Mouse (Mus musculus) T-helper 17 cell (primary cell): Measurements from ENCODE around the gene Acmsd.

ENCODE experiments used
- in situ Hi-C, 2 experiments: fragments of 300-600 bp; cut with MboI, MseI; formaldehyde crosslinking; loops; 1 replicate in 1 of 2; 2 replicates in 1 of 2; pipeline ENCODE4 v1.15.1; 2025; ENCODE audit warnings: high pct_unique_total_duplicates in 2 of 2

Acmsd gene

DNA sequence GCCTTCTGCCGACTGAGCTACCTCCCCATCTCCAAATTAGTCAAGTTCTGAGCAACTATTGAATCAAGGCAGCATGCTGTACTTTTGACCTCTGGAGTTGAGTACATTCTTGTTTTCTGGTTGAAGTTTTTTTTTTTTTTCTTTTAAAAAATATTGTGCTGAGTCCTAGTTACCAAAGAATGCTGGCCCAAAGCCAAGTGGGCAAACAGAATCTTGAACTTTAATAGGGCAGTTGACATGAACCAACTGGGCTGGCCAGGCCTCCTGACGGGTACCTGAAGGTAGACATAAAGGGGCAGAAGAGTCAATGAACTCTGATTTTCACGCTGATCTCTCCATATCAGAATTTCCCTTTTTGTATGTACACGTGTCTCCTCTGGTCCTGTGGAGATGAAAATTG lies at the start of gene Acmsd:
TSS of gene Acmsd (plus strand) at position 318 of the 400 bp plus-strand sequence.
- in situ Hi-C loops, result no loop called here

GRCm38 (mm10) chr1:127679498-127680133 lies 49.6 kb upstream of the Acmsd start, which contains the start of gene Tmem163:
Tmem163 (minus strand) TSS chr1:127679548.
- in situ Hi-C loops, result loop anchor here (5.0 to 10.0 kb wide), 2 partner anchors 182 to 665 kb away; no protein-coding TSS in a partner anchor

- in situ Hi-C loops, result loop anchor here in 1 of 2 experiments (10.0 kb wide), 1 partner anchor 1148 kb away; no protein-coding TSS in a partner anchor
These were observed 32.7 kb upstream of the Acmsd start for GRCm38 (mm10) chr1:127696533-127696932.

GRCm38 (mm10) chr1:127702187-127702586 lies 27.0 kb upstream of the Acmsd start:
- in situ Hi-C loops, result loop anchor here in 1 of 2 experiments (5.0 kb wide), 1 partner anchor 55 kb away; no protein-coding TSS in a partner anchor

DNA sequence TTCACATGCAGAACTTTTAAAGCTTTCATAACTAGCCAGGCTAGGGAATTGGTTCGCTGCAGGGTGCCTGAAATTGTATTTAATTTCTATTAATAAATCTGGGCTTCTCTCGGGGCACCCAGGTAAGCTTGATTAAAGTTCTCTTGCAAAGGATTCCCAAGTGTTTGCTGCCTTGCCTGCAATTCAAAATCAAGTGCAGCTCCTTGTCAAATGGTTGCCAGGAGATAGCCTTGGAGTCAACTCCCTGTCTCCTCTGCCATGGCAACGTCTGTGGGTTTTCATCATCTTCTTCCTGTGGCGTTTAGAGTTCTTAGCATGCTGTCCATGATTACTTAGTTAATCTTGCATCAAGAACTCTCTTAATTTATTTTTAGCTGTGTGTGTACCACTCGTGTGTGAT lies 22.9 kb upstream of the Acmsd start:
- in situ Hi-C loops, result no loop called here

DNA sequence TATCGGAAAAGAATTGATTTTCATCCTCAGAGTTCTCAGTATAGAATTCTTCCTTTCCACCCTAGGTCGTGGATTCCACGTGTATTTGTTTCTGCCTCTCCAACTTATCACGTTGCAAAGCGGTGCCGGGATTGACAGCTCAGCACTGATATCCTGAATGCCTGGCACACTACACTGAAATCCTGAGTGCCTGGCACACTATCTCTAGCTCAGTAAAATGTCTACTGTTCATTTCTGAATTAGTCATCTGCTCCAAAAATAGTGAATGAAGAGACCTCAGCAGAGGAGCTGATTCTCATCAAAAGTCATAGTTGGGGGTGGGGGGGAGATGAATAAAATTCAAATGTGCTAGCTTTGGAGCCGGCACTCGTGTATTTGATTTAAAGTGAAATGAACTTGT lies 12.8 kb upstream of the Acmsd start:
- in situ Hi-C loops, result no loop called here

- in situ Hi-C loops, result no loop called here
These were observed 10.9 kb upstream of the Acmsd start for GRCm38 (mm10) chr1:127718290-127718689.

GRCm38 (mm10) chr1:127723596-127723995 lies 5.6 kb upstream of the Acmsd start:
- in situ Hi-C loops, result no loop called here

- in situ Hi-C loops, result no loop called here
These were observed 1.9 kb downstream of the Acmsd start for GRCm38 (mm10) chr1:127731086-127731485.

- in situ Hi-C loops, result no loop called here
These were observed 3.2 kb downstream of the Acmsd start for GRCm38 (mm10) chr1:127732435-127732834.

DNA sequence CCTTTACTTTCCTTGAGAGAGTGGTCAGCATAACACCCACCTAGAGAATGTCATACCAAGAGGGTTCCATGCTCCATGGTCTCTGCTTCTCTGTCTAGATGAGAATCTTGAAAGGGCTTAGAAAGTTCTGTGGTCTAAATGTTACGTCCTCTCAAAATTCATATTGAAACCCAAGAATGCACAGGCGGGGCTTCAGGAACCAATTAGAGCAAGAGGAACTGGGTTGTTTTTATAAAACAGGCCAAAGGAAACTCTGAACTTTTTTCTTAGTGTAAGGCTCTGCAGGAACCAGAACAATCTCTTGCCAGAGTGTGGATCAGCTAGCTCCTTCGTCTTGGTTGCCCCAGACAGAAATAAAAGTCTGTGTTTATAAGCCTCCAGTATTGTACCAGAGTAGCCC lies 3.6 kb downstream of the Acmsd start:
- in situ Hi-C loops, result no loop called here

GRCm38 (mm10) chr1:127735356-127735755 lies 6.1 kb downstream of the Acmsd start:
- in situ Hi-C loops, result no loop called here

- in situ Hi-C loops, result no loop called here
These were observed 21.3 kb downstream of the Acmsd start for GRCm38 (mm10) chr1:127750401-127751102.

GRCm38 (mm10) chr1:127755806-127756205 lies 26.6 kb downstream of the Acmsd start:
- in situ Hi-C loops, result loop anchor here (5.0 kb wide), 3 partner anchors 54 to 259 kb away; no protein-coding TSS in a partner anchor

DNA sequence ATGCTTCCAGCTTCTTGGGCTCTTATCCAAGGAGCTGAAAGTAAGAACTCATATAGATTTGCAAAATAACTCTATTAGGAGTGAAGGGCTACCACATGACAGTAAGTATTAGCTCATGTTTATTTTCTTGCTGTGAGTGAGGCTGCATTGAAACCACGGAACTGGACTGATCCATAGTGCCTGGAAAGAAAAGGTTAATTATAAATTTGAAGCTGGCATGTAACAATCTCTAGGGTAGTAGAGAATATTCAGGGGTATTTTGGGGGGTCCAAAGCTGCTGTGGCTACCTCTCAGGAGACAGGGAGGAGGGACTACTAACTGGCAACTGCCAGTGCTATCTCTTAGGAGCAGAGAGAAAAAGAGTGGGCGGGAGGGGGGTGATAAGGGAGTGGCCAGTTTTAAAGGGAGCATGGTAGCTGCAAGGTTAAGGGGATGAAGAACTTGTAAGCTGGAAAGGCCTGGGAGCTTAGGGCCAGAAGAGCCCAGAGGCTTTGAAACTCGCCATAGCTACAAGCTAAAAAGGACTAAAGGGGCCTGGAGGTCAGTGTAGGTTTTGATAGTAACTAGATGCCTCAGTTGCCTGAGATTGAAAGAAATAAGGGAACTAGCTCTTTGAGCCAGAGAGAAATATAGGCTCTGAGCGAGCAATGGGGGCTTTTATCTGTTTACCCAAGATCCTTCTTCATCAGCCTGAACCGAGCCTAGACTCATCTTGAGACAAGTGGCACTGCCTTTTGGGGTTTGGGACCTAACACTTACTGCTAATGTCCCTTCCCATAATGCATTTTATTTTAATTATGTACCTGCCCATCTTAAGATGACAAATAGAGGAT lies 27.3 kb downstream of the Acmsd start:
- in situ Hi-C loops, result loop anchor here (5.0 kb wide), 3 partner anchors 54 to 259 kb away; no protein-coding TSS in a partner anchor

DNA sequence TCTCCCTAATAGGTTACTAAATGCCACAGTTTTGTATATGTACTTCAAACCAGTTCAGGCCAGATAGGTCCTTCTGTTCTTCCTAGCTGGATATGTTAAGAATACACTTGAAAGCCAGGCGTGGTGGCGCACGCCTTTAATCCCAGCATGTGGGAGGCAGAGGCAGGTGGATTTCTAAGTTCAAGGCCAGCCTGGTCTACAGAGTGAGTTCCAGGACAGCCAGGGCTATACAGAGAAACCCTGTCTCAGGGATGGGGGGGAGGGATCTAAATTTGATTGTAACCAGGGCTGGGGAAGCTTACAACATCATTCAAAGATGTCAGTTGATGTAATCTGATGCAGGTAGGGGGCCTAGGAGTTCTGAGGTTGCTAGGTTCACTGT lies 27.9 kb downstream of the Acmsd start:
- in situ Hi-C loops, result loop anchor here (5.0 kb wide), 3 partner anchors 55 to 260 kb away; no protein-coding TSS in a partner anchor

DNA sequence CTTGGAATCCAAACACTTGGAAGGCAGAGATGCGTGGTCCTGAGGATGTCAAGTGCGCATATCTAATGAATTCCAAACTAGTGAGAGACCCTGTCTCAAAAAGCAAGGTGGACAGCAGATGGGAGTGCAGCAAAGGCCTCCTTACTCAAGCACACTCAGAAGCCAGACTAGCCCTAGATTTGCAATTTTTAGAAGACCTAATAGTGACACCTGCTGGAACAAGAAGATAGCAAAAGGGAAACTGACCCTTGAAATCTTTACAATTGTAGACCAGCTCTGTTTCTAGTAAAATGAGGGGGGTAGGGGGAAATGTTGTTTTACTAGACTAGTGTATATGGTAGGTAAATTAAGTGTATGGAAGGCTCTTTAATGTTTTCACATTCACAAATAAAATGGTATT lies 36.3 kb downstream of the Acmsd start:
- in situ Hi-C loops, result no loop called here

- in situ Hi-C loops, result no loop called here
These were observed 37.5 kb downstream of the Acmsd start for GRCm38 (mm10) chr1:127766741-127767140.

DNA sequence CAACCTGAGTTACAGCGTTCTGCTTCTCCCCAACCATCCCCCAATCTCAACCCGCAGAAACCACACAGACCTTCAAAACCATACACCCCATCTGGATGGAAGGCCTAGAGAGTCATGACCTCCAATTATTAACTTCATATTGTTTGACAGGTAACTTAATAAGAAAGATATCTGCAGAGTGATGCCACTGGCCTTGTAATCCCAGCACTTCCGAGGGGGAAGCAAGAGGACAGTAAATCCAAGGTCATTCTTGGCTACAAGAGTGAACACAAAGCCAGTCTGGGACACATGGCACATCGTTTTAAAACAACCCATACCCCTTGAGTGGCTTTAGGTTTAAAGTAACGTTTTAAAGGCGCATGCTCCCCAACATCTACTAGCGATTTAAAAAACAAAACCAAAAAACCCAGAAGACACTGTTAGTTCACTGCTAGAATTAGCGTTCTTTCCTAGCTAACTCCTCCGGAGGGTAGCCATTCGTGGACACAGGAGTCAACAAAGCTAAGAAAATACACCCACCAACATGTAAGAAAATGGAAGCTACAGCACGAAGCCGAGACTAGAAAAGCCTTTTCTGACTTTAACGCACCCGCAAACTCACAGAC lies 44.1 kb downstream of the Acmsd start:
- in situ Hi-C loops, result no loop called here

DNA sequence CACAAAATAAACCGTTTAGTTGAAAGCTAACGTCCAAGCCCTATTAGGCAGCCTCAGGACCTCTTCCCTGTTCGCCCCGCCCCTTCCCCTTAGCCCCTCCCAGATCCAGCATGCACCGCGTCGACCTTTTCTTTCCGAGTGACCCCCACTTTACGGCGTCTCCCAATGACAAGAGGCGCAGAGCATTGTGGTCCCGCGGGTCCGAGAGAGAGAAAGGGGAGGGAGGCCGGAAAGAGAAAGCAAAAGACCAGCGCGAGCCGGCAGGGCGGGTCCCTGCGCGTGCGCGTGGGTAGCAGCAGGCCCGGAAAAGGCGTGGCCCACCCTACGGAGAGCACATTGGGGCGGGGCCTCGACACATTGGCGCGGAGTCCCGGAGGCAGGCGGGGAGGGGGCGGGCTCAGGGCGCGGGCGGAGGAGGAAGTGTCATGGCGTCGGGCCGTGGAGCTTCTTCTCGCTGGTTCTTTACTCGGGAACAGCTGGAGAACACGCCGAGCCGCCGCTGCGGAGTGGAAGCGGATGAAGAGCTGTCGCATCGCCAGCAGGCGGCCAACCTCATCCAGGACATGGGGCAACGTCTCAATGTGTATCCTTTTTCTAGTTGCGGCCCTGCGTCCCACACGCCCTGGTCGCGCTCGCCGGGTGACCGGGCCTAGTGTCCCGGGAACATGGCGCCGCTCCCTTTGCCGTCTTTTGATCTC lies 44.7 kb downstream of the Acmsd start, which contains the start of gene Ccnt2:
TSS of gene Ccnt2 (plus strand) at position 362 of the 698 bp plus-strand sequence.
- in situ Hi-C loops, result no loop called here

- in situ Hi-C loops, result no loop called here
These were observed 45.3 kb downstream of the Acmsd start for GRCm38 (mm10) chr1:127774501-127774880.
